Mouse (Mus musculus): ENCODE results near the gene Nebl.

Gene Nebl

GRCm38 (mm10) chr2:17509942-17510341, 221.3 kb downstream of the Nebl start:
- DNase-seq: no peak

- peak; percentile 6 for DNase-seq
Measured at GRCm38 (mm10) chr2:17507362-17507761, 223.9 kb downstream of the Nebl start.

GRCm38 (mm10) chr2:17504115-17504774, 227.0 kb downstream of the Nebl start:
- no peak for DNase-seq

- DNase-seq: no peak
Measured at GRCm38 (mm10) chr2:17501075-17501474, 230.2 kb downstream of the Nebl start.

- DNase-seq: no peak
Measured at GRCm38 (mm10) chr2:17465517-17466174, 265.6 kb downstream of the Nebl start.

GRCm38 (mm10) chr2:17460434-17460833, 270.8 kb downstream of the Nebl start:
- no peak for DNase-seq

- no peak for DNase-seq
Measured at GRCm38 (mm10) chr2:17453676-17454075, 277.6 kb downstream of the Nebl start.

GRCm38 (mm10) chr2:17448341-17448740, 282.9 kb downstream of the Nebl start:
- no peak for DNase-seq

- no peak for DNase-seq
Measured at GRCm38 (mm10) chr2:17443581-17443980, 287.7 kb downstream of the Nebl start.

GRCm38 (mm10) chr2:17438317-17438716, 292.9 kb downstream of the Nebl start:
- no peak for DNase-seq

GRCm38 (mm10) chr2:17436739-17437440, 294.4 kb downstream of the Nebl start:
- no peak for DNase-seq

- no peak for DNase-seq
Measured at GRCm38 (mm10) chr2:17435217-17435616, 296.0 kb downstream of the Nebl start.

GRCm38 (mm10) chr2:17429028-17429427, 302.2 kb downstream of the Nebl start:
- DNase-seq: no peak

GRCm38 (mm10) chr2:17428156-17428555, 303.1 kb downstream of the Nebl start:
- no peak for DNase-seq

- no peak for DNase-seq
Measured at GRCm38 (mm10) chr2:17422967-17423366, 308.3 kb downstream of the Nebl start.

- DNase-seq: no peak
Measured at GRCm38 (mm10) chr2:17415347-17415746, 315.9 kb downstream of the Nebl start.

GRCm38 (mm10) chr2:17414324-17414723, 316.9 kb downstream of the Nebl start:
- DNase-seq: no peak

GRCm38 (mm10) chr2:17413496-17414268, 317.6 kb downstream of the Nebl start:
- peak; percentile 35 for DNase-seq

- DNase-seq: no peak
Measured at GRCm38 (mm10) chr2:17409276-17409675, 322.0 kb downstream of the Nebl start.

GRCm38 (mm10) chr2:17405899-17406531, 325.2 kb downstream of the Nebl start:
- DNase-seq: no peak

GRCm38 (mm10) chr2:17402511-17402910, 328.8 kb downstream of the Nebl start:
- no peak for DNase-seq

- DNase-seq: no peak
Measured at GRCm38 (mm10) chr2:17396235-17396634, 335.0 kb downstream of the Nebl start.

GRCm38 (mm10) chr2:17391389-17391788, 339.9 kb downstream of the Nebl start:
- peak; percentile 37 for DNase-seq
